Mouse (Mus musculus) fat pad, adult 2 months (tissue): ENCODE data around the gene Snta1.
"Not testable (repeated sequence)": the region's sequence is repeated elsewhere in the genome, so short reads cannot be mapped to it uniquely, and the experiment has no call there.

Source experiments
- DNase-seq: peaks from one replicate; pipeline ENCODE4 v3.0.0-alpha.2; 2011; ENCODE audit warnings: low read depth, low spot score; ENCODE audit errors: extremely low read depth

Snta1 gene

GRCm38 (mm10) chr2:154372842-154373500 is 34.9 kb downstream of the Snta1 start, which contains the start of gene Cdk5rap1:
Gene Cdk5rap1 (minus strand): TSS chr2:154373010.
- DNase-seq = no peak

- no peak for DNase-seq
Measured at GRCm38 (mm10) chr2:154372151-154372829, 35.6 kb downstream of the Snta1 start.

DNA sequence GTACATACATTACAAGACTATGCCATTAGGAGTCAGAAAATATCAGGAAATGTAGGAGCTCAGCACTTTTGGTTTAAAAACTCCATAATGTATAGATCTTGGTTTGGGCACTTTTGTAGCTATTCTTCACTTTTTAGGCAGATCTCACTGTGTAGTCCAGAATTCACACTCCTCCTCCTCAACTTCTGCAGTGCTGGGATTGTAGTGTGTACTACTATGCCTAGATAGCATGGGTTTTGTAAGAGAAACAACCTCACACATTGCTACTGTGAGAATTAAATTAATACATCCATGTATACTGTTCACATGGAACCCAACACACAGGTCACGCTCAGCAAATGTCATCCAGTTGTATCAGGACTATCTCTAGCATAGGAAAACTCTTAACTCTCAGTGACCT is 40.4 kb downstream of the Snta1 start:
- no peak for DNase-seq

GRCm38 (mm10) chr2:154354000-154354425 is 53.9 kb downstream of the Snta1 start:
- not testable (repeated sequence) for DNase-seq

- no peak for DNase-seq
Measured at GRCm38 (mm10) chr2:154348152-154348551, 59.7 kb downstream of the Snta1 start.

DNA sequence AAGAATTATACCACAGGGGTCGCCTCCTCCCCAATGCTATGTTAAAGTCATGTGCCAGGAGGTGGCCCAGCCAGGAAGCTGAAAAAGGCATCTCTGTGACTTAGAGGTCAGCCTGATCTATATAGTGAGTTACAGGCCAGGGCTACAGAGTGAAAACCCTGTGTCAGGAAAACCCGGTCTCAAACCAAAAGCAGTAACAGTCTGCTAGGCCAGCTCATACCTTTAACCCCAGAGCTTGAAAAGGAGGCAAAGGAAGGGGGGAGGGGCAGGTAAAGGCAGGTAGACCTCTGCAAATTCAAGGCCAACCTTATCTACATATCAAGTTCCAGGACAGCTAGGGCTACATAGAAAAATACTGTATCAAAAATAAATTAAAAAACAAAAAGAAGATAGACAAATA is 68.5 kb downstream of the Snta1 start:
- no peak for DNase-seq

- DNase-seq = no peak
Measured at GRCm38 (mm10) chr2:154338161-154338560, 69.7 kb downstream of the Snta1 start.

DNA sequence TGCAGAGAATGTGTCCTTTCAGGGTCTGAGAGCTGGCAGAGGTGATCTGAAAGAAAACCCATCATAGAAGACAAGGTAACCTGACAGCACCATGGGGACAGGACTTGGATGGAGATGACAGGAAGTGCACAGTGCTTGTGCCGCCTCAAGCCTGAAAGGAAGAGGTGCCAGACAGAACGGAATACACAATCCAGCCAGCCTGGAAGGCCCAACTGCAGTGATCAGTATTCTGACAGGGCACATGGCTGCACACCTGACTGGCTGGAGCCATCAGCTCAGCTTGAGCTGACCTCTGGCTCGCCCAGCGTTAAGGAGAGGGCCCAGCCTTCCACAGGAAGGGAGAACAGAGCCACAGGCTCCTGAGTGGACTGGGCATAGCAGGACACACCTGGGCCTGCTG is 72.3 kb downstream of the Snta1 start:
- DNase-seq = no peak

DNA sequence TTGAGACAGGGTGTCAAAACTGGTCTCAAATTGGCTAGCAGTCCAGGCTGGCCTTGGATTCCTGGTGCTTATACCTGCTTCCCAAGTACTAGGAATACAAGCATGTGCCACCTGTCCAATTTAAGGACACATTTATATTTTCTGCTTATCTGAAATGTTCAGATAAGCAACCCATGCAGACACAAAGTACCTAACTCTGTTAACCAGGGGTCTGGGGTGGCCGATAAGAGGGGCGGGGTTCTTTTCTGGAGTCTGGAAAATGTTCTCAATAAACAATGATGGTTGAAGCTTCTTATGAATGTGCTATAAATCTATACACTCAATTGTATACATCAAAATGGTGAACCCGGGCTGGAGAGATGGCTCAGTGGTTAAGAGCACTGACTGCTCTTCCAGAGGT is 81.0 kb downstream of the Snta1 start:
- no peak for DNase-seq
